Mouse (Mus musculus) midbrain, embryonic 14.5 days (tissue): ENCODE measurements around the gene Upk1b. TPM values are rescaled to one million over a fixed set of nuclear protein-coding genes. Genes with fewer than 3 reads are reported as not detected.

Experiments used
- ATAC-seq: fragments of 200-750 bp; cut with Nextera tagmentation; 2 replicates; pipeline ENCODE4 v1.8.0; 2017; ENCODE audit warnings: moderate number of reproducible peaks, moderate library complexity; ENCODE audit not compliant: low FRiP score, low TSS enrichment
- DNase-seq: peaks from one replicate; pipeline ENCODE4 v3.0.0-alpha.2; 2015
- H3K27ac ChIP-seq: fragments of 300-500 bp; sonication (generic); replicated peaks from 2 replicates; pipeline ENCODE4 v1.5.1; 2014; ENCODE audit warnings: mild to moderate bottlenecking, low read depth, low read length, moderate library complexity
- H3K27me3 ChIP-seq: fragments of 300-500 bp; sonication (generic); 2 replicates; pipeline ENCODE4 v1.6.1; 2014; ENCODE audit warnings: low read length, control low read depth, mixed read lengths; ENCODE audit not compliant: control insufficient read depth, insufficient read depth
- H3K36me3 ChIP-seq: fragments of 300-500 bp; sonication (generic); 2 replicates; pipeline ENCODE4 v1.6.1; 2014; ENCODE audit warnings: low read length, control low read depth; ENCODE audit not compliant: control insufficient read depth, insufficient read depth
- H3K4me1 ChIP-seq: fragments of 300-500 bp; sonication (generic); 2 replicates; pipeline ENCODE4 v1.6.1; 2014; ENCODE audit warnings: mild to moderate bottlenecking, antibody characterized with exemption, low read length, control low read depth; ENCODE audit not compliant: control insufficient read depth, insufficient read depth
- H3K4me2 ChIP-seq: fragments of 300-500 bp; sonication (generic); 2 replicates; pipeline ENCODE4 v1.6.1; 2014; ENCODE audit warnings: mild to moderate bottlenecking, low read length, moderate library complexity
- H3K4me3 ChIP-seq: fragments of 300-500 bp; sonication (generic); replicated peaks from 2 replicates; pipeline ENCODE4 v1.5.1; 2014; ENCODE audit warnings: low read depth, low read length
- H3K9ac ChIP-seq: fragments of 300-500 bp; sonication (generic); replicated peaks from 2 replicates; pipeline ENCODE4 v1.6.1; 2014; ENCODE audit warnings: mild to moderate bottlenecking, low read length, moderate library complexity
- H3K9me3 ChIP-seq: fragments of 300-500 bp; sonication (generic); 2 replicates; pipeline ENCODE4 v1.6.1; 2016; ENCODE audit warnings: low read length, control low read depth, mixed read lengths; ENCODE audit not compliant: control insufficient read depth
- WGBS: fragments of 180-500 bp; shearing (Covaris S2); extraction: QIAGEN DNeasy Blood & Tissue Kit; methylation state at CpG from one replicate; pipeline ENCODE4 v1.1.7; 2014; 5-methylcytosine and 5-hydroxymethylcytosine counted together
- polyA plus RNA-seq: library from polyadenylated mRNA; unstranded; fragments of >200 nt; fragmentation: Nextera tagmentation; extraction: Ambion mirVana; gene quantifications from 2 replicates; pipeline ENCODE4 v1.2.1, GENCODE M21; 2014

Gene Upk1b
- polyA plus RNA-seq, 1 experiment from 2014 or later = 0.36 TPM

DNA sequence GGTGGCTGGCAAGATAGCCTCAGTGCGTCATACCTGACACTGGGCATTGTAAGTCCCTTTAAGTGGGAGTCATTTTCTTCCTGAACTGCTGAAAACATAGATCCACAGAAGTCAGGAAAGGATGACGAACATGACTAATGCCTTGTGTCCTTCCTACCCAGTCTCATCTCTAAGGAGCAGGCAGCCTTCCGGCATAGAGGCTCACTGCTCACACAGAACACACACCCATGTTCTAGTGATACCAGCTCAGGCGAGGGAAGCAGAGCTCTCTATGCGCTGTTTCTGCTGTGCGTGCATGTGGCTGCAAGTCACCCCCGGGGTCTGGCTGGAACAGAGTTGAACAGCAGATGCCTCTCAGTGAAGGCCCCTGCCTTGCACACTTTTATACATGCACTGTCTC is 14.8 kb downstream of the Upk1b start:
- WGBS = 89% methylated on average over 7 of the region's 7 CpGs
- H3K9me3 ChIP-seq = no peaks in the 10 kb centered on the region
- H3K4me2 ChIP-seq = no peak overlapping the region
- H3K4me1 ChIP-seq = no peaks in the 10 kb centered on the region
- no peak for ATAC-seq
- no peak overlapping the region for H3K4me3 ChIP-seq
- no peak overlapping the region for H3K9ac ChIP-seq
- H3K27ac ChIP-seq = no peak overlapping the region
- H3K27me3 ChIP-seq = no peaks in the 10 kb centered on the region
- no peaks in the 10 kb centered on the region for H3K36me3 ChIP-seq
- no peak for DNase-seq

DNA sequence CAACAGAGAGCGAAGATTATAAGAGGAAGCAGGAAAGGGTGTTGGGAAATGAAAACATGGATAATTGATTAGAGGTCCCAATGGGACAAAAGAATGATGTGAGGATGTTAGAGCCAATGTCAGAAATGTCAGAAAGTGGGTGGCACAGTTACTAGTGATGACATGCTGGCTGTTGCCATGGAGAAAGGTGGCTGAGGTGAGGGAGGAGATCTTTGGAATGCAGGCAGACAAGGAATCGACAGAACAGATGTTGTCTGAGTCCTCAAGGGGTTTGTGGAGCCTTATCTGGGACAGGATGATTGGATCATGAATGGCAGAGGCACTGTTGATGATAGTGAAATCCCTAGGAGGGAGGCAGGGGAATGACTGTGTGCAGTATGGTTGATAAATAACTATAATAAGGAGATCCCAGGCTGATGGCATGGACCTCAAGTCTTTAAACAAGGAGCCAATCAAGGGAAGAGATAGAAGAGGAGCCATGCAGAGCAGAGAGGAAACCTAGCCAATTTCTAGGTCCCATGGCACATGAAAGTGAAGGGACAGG is 17.5 kb downstream of the Upk1b start:
- H3K27ac ChIP-seq = no peak overlapping the region
- DNase-seq (peak; percentile 16), ATAC-seq (no peak)
- no peaks in the 10 kb centered on the region for H3K27me3 ChIP-seq
- WGBS = 44% methylated on average over 2 of the region's 2 CpGs
- H3K9ac ChIP-seq = no peak overlapping the region
- no peak overlapping the region for H3K4me2 ChIP-seq
- H3K36me3 ChIP-seq = no peaks in the 10 kb centered on the region
- no peaks in the 10 kb centered on the region for H3K9me3 ChIP-seq
- no peak overlapping the region for H3K4me3 ChIP-seq
- H3K4me1 ChIP-seq = no peaks in the 10 kb centered on the region

DNA sequence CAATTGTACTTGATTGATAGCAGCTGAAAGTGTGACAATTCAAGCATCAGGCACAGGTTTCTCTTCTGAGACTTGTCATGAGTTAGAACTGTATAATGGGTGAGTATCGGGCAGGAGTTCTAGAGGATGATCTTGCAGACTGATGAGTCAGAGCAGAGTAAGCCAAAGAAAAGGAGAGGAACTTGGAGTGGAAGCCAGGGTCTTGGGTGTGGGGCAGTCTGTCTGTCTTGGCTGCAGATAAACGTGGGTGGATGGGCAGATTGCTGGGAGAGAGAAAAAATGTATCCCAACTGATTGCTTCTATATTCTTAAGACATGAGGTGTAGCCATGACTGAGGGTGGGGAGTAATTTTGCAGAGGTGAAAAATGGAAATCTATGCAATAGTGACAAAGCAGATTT is 18.2 kb downstream of the Upk1b start:
- DNase-seq = no peak
- Histone ChIP-seq H3K9me3 (no peaks in the 10 kb centered on the region), H3K27ac (no peak overlapping the region), H3K4me3 (no peak overlapping the region), H3K9ac (no peak overlapping the region), H3K27me3 (no peaks in the 10 kb centered on the region), H3K4me2 (no peak overlapping the region), H3K4me1 (no peaks in the 10 kb centered on the region), H3K36me3 (no peaks in the 10 kb centered on the region)
- WGBS = 81% methylated on average over 2 of the region's 2 CpGs
- ATAC-seq = no peak

DNA sequence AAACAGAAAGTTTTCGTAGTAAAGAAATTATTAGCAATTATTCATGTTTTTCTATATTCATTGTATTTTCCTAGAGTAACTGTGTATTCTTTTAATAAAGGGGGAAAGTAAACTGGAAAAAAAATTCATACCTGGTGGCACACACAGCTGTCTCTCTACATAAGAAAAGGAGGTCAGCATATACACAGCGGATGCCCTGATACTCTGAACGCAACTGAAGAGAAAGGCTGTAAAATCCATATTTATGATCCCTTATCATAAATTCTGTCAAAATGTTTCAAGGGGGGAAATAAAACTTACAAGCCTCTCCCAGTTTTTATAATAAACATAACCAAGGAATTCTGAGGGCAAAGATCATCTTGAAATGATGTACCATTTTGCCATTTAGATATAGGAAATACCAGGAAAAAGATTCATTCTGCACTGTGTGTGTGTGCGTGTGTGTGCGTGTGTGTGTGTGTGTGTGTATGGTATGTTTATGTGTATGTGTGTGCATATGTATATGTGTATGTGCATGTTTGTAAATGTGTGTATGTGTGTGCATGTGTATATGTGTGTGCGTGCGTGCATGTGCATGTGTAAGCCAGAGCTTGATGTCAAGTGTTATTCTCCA is 19.1 kb downstream of the Upk1b start:
- H3K4me2 ChIP-seq = no peak overlapping the region
- no peaks in the 10 kb centered on the region for H3K9me3 ChIP-seq
- no peaks in the 10 kb centered on the region for H3K27me3 ChIP-seq
- no peaks in the 10 kb centered on the region for H3K4me1 ChIP-seq
- no peak overlapping the region for H3K27ac ChIP-seq
- H3K36me3 ChIP-seq = no peaks in the 10 kb centered on the region
- ATAC-seq (no peak), DNase-seq (no peak)
- H3K9ac ChIP-seq = no peak overlapping the region
- 97% methylated on average over 7 of the region's 7 CpGs for WGBS
- no peak overlapping the region for H3K4me3 ChIP-seq

DNA sequence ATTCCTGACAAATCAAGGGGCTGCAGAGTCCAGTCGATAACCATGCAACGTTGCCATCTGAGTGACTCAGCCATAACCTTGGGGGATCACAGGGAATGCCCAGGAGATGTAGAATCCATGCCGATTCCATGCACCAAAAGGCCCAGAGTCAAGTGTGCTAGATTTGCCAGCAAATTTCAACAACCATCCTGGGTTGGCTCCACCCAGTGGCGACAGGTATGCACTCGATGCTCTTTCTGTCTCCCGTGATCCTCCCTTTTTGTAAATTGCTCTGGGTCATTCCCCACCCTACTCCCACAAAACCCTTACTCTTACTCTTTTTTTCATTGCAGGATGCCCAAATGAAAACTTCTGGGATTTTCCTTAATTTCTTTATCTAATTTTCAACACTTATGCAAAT is 23.8 kb downstream of the Upk1b start:
- Histone ChIP-seq H3K27ac (no peak overlapping the region), H3K9me3 (no peaks in the 10 kb centered on the region), H3K4me3 (no peak overlapping the region), H3K27me3 (no peaks in the 10 kb centered on the region), H3K4me2 (no peak overlapping the region), H3K36me3 (no peaks in the 10 kb centered on the region), H3K9ac (no peak overlapping the region), H3K4me1 (no peaks in the 10 kb centered on the region)
- DNase-seq = no peak
- no peak for ATAC-seq
- 57% methylated on average over 6 of the region's 6 CpGs for WGBS

DNA sequence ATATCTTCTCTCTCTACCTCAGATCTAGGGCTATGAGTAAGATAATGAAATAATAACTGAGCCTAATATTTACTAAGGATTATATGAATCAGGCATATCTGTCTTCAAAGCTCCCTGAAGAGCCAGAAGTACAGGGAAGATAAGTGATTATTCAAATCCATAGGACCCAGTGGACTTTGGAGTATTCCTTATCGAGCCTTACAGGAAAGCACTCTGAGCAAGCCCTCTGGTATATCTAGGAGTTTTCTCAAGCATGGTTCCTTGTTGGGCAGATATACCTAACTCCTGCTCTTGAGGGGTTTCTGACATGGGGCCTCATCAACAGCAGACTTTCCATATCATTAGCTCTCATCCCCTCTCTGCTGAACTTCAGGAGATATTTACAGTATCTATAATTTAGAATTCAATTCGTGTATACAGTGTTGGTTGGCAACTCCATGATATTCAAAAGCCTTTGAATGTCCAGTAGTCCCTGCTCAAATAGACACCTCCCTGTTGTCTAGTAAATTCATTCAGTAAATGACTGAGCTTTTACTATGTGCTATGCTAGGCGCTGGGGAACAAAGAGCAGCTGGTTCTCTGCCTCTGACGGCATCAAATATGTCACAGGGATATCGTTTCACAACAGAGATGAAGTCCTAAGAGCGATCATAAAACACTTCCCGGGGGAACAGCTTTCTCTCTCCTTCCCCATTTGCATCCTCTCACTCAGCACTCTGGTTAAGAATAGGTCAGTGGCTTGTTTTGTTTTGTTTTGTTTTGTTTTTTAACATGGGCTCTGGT is 25.0 kb downstream of the Upk1b start:
- H3K4me1 ChIP-seq = no peaks in the 10 kb centered on the region
- ATAC-seq (no peak), DNase-seq (no peak)
- no peaks in the 10 kb centered on the region for H3K27me3 ChIP-seq
- no peaks in the 10 kb centered on the region for H3K9me3 ChIP-seq
- 61% methylated on average over 7 of the region's 7 CpGs for WGBS
- no peak overlapping the region for H3K9ac ChIP-seq
- no peaks in the 10 kb centered on the region for H3K36me3 ChIP-seq
- no peak overlapping the region for H3K27ac ChIP-seq
- no peak overlapping the region for H3K4me2 ChIP-seq
- no peak overlapping the region for H3K4me3 ChIP-seq

DNA sequence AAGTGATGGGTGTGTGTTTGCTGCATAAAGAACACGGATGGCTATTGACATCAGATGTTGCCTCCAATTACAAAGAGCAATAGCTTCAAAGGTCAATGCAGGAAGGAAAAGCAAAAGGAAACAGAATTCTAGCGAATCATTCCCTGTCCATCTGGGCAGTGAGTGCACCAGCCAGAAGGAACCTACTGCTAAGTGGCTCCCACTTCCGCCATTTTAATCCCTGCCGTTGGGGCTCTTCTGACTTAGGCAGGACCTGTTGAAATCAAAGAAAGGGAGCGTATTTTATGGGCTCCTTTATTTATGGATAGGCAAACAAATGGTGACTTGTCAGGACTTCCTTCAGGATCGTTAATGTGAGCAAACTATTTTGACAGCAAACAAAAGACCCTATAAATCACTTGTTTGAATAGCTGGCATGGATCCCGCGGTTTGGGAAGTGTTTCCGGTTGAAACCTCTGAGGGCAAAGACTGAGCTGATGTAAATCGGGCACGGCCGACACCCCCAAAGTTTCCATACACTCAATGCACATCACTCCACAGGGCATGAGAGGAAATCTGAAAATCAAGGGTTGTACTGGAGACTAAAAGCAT is 27.1 kb downstream of the Upk1b start:
- ATAC-seq = no peak
- 73% methylated on average over 12 of the region's 12 CpGs for WGBS
- H3K4me3 ChIP-seq = no peak overlapping the region
- no peaks in the 10 kb centered on the region for H3K4me1 ChIP-seq
- H3K27ac ChIP-seq = no peak overlapping the region
- peaks cover 6% of the 10 kb centered on the region for H3K36me3 ChIP-seq
- no peak overlapping the region for H3K4me2 ChIP-seq
- DNase-seq = no peak
- H3K9me3 ChIP-seq = no peaks in the 10 kb centered on the region
- no peak overlapping the region for H3K9ac ChIP-seq
- H3K27me3 ChIP-seq = no peaks in the 10 kb centered on the region

DNA sequence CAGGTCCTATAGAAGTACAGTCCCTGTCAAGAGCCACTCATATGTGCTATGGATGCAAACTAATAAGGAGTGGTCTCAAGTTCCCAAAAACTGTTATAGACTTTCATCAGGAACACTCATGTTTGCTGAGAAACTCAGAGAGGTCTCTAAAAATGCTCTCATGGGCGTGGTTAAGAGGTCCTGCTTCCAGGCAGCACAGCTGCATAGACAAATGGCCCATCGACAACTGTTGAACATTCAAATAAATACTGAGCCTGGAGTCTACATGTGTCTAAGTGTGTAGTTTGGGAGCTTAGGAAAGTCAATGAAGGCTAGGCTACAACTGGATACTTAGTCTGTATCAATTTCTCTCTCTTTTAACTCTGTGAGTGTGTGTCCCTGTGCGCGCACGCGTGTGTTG is 29.0 kb downstream of the Upk1b start:
- WGBS = 94% methylated on average over 6 of the region's 6 CpGs
- no peaks in the 10 kb centered on the region for H3K4me1 ChIP-seq
- peaks cover 17% of the 10 kb centered on the region for H3K36me3 ChIP-seq
- no peak overlapping the region for H3K9ac ChIP-seq
- H3K27ac ChIP-seq = no peak overlapping the region
- H3K27me3 ChIP-seq = no peaks in the 10 kb centered on the region
- DNase-seq = no peak
- ATAC-seq = no peak
- no peak overlapping the region for H3K4me3 ChIP-seq
- no peak overlapping the region for H3K4me2 ChIP-seq
- H3K9me3 ChIP-seq = no peaks in the 10 kb centered on the region
